In the genomic region with DNA sequence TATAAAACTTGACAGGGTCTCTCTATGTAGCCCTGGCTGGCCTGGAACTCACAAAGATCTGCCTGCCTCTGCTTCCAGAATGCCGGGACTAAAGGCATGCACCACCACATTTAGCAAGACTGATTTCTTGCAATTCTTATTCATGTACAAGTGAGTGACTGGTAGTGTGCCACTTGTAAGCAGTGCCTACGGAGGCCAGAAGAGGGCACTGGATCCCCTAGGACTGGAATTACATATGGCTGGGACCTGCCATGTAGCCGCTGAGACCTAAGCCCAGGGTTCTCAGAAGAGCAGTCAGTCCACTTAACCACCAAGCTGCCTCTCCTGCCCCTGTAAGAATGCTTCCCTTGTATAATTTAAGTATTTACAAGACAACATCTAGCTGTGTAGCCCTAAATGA, we compare ENCODE assay signal across 9 mouse cellular contexts. TPM values are rescaled to one million over a fixed set of nuclear protein-coding genes. Genes with fewer than 3 reads are reported as not detected.
DNase-seq lines count a peak whose midpoint lies in the region; ATAC-seq and TF ChIP-seq lines count a peak whose summit lies in the region.
"Had no signal": no experiment of that assay in that cellular context is flagged by ENCODE, and none has a peak within 500 bp of the region (broad histone marks: within the 10 kb centered on the region; RNA-seq: fewer than 3 reads in every experiment).

No protein-coding gene starts in this region.

- no peak overlapping the region for H3K4me2 ChIP-seq in embryonic facial prominence, embryonic 11.5 days (ENCODE audit: low read depth, low read length)

- H3K9ac ChIP-seq in embryonic facial prominence, embryonic 11.5 days (replicated peaks; ENCODE audit: low read length), result no peak overlapping the region

- no peaks in the 10 kb centered on the region for H3K27me3 ChIP-seq in E14TG2a.4 (ENCODE audit: insufficient read depth, low read length)
- H3K27me3 ChIP-seq in embryonic facial prominence, embryonic 11.5 days (ENCODE audit: control insufficient read depth, insufficient read depth, low read length), result no peaks in the 10 kb centered on the region
- H3K27me3 ChIP-seq in limb, embryonic 10.5 days (ENCODE audit: low read depth, poor library complexity, severe bottlenecking), result no peaks in the 10 kb centered on the region

- no peaks in the 10 kb centered on the region for H3K9me3 ChIP-seq in E14TG2a.4 (ENCODE audit: low read length)
- H3K9me3 ChIP-seq in embryonic facial prominence, embryonic 11.5 days (replicated peaks; ENCODE audit: control insufficient read depth, low read length), result no peaks in the 10 kb centered on the region
- H3K9me3 ChIP-seq in limb, embryonic 10.5 days (replicated peaks), result no peaks in the 10 kb centered on the region

- WGBS in embryonic facial prominence, embryonic 11.5 days, result 44% methylated on average over 3 of the region's 3 CpGs
- WGBS in limb, embryonic 10.5 days, result 47% methylated on average over 3 of the region's 3 CpGs

- peaks cover 27% of the 10 kb centered on the region for H3K36me3 ChIP-seq in E14TG2a.4 (ENCODE audit: insufficient read depth, low read length)
- no peaks in the 10 kb centered on the region for H3K36me3 ChIP-seq in embryonic facial prominence, embryonic 11.5 days (replicated peaks; ENCODE audit: control insufficient read depth, insufficient read depth, low read depth, low read length)
- peaks cover 17% of the 10 kb centered on the region for H3K36me3 ChIP-seq in limb, embryonic 10.5 days

- H3K4me1 ChIP-seq in E14TG2a.4 (replicated peaks; ENCODE audit: low read depth, low read length), result peaks cover 61% of the 10 kb centered on the region
- no peaks in the 10 kb centered on the region for H3K4me1 ChIP-seq in embryonic facial prominence, embryonic 11.5 days (ENCODE audit: control insufficient read depth, insufficient read depth, low read length)
- peaks cover 14% of the 10 kb centered on the region for H3K4me1 ChIP-seq in limb, embryonic 10.5 days

- no peak overlapping the region for H3K27ac ChIP-seq in embryonic facial prominence, embryonic 11.5 days (replicated peaks; ENCODE audit: low read depth, low read length)
- no peak overlapping the region for H3K27ac ChIP-seq in limb, embryonic 10.5 days
- H3K27ac ChIP-seq: macrophage had no signal

- peak; percentile 71 for TF ChIP-seq CTCF in E14TG2a.4 (conservative IDR thresholded peaks at IDR 0.05; ENCODE audit: low read length)

- ATAC-seq in embryonic facial prominence, embryonic 11.5 days (replicated peaks; ENCODE audit: insufficient number of reproducible peaks, low FRiP score, low TSS enrichment, low read depth), result no peak

- peak; percentile 59 for DNase-seq in layer of hippocampus, adult 11-12 months (ENCODE audit: low spot score)
- DNase-seq in layer of hippocampus, adult 9-11 months, result no peak
- DNase-seq in adrenal gland, postnatal 14 days, result peak; percentile 80
- DNase-seq in embryonic facial prominence, embryonic 11.5 days (ENCODE audit: low spot score), result peak; percentile 57
- peak; percentile 58 for DNase-seq in limb, embryonic 10.5 days (ENCODE audit: low spot score)
- DNase-seq in spleen, adult 12 weeks (ENCODE audit: low spot score), result peak; percentile 49
- no peak for DNase-seq in frontal cortex, postnatal 25 days (ENCODE audit: low spot score in 2 of 2)

- no peak overlapping the region for H3K4me3 ChIP-seq in E14TG2a.4 (replicated peaks; ENCODE audit: low read length)
- no peak overlapping the region for H3K4me3 ChIP-seq in embryonic facial prominence, embryonic 11.5 days (ENCODE audit: low read depth, low read length)
- H3K4me3 ChIP-seq in limb, embryonic 10.5 days, result no peak overlapping the region

RNA-seq across cellular contexts. Expression of a gene that starts 4.5 kb away (rescaled TPM):
- total RNA-seq in adrenal gland, postnatal 14 days (2021), result 43.4 and 45.5 TPM in 2 replicates
- 66.7 and 76.4 TPM in 2 replicates for polyA plus RNA-seq in embryonic facial prominence, embryonic 11.5 days (2014; fragmentation: Nextera tagmentation; extraction: Ambion mirVana)
- polyA plus RNA-seq in limb, embryonic 10.5 days (2016; fragmentation: Nextera tagmentation; extraction: Ambion mirVana), result 54.5 and 61.3 TPM in 2 replicates

RNA-seq across cellular contexts. Expression of a gene that starts 4.8 kb away (rescaled TPM):
- 43.1 and 48.7 TPM in 2 replicates for total RNA-seq in adrenal gland, postnatal 14 days (2021)
- 36.5 and 40.1 TPM in 2 replicates for polyA plus RNA-seq in embryonic facial prominence, embryonic 11.5 days (2014; fragmentation: Nextera tagmentation; extraction: Ambion mirVana)
- 33.1 and 34.5 TPM in 2 replicates for polyA plus RNA-seq in limb, embryonic 10.5 days (2016; fragmentation: Nextera tagmentation; extraction: Ambion mirVana)

RNA-seq across cellular contexts. Expression of a gene that starts 35.7 kb away (rescaled TPM):
- total RNA-seq in adrenal gland, postnatal 14 days (2021), result 8.6 and 12.5 TPM in 2 replicates
- polyA plus RNA-seq in embryonic facial prominence, embryonic 11.5 days (2014; fragmentation: Nextera tagmentation; extraction: Ambion mirVana), result 32.4 and 36.7 TPM in 2 replicates
- polyA plus RNA-seq in limb, embryonic 10.5 days (2016; fragmentation: Nextera tagmentation; extraction: Ambion mirVana), result 41.0 and 43.2 TPM in 2 replicates

Comparison
In these comparisons a context has a peak if more than half of its experiments do, and no peak if none do; other contexts are left out.
1. DNase-seq: peak in layer of hippocampus, adult 11-12 months (single experiment), adrenal gland, postnatal 14 days (single experiment), embryonic facial prominence, embryonic 11.5 days (single experiment), limb, embryonic 10.5 days (single experiment) and spleen, adult 12 weeks (single experiment); none in layer of hippocampus, adult 9-11 months (single experiment) and frontal cortex, postnatal 25 days (0 of 2).